Mouse (Mus musculus) limb, embryonic 11.5 days (tissue): ENCODE measurements at regions not wholly inside any gene's neighbourhood (a gene's known extent, or its start where the extent isn't known, plus 50 kb on each side); places are given as distances from the start of the nearest gene placed in this dataset.
A peak's percentile ranks its signal among the peaks of the same experiment; 100 is the strongest.

Source experiments
- ATAC-seq: fragments of 200-750 bp; cut with Nextera tagmentation; 2 replicates; pipeline ENCODE4 v1.8.0; 2017; ENCODE audit warnings: low read depth; ENCODE audit not compliant: insufficient number of reproducible peaks, low FRiP score, low TSS enrichment
- DNase-seq: peaks from one replicate; pipeline ENCODE4 v3.0.0-alpha.2; 2015; ENCODE audit warnings: low spot score
- H3K27ac ChIP-seq: fragments of 300-500 bp; sonication (generic); replicated peaks from 2 replicates; pipeline ENCODE4 v1.5.1; 2014; ENCODE audit warnings: low read depth, mild to moderate bottlenecking, low read length
- H3K27me3 ChIP-seq: fragments of 300-500 bp; sonication (generic); 2 replicates; pipeline ENCODE4 v1.6.1; 2014; ENCODE audit warnings: mild to moderate bottlenecking, low read length, mixed read lengths; ENCODE audit not compliant: control insufficient read depth, insufficient read depth
- H3K36me3 ChIP-seq: fragments of 300-500 bp; sonication (generic); 2 replicates; pipeline ENCODE4 v1.6.1; 2014; ENCODE audit warnings: mild to moderate bottlenecking, low read length, moderate library complexity, mixed read lengths; ENCODE audit not compliant: control insufficient read depth, insufficient read depth
- H3K4me1 ChIP-seq: fragments of 300-500 bp; sonication (generic); 2 replicates; pipeline ENCODE4 v1.6.1; 2014; ENCODE audit warnings: low read length, mixed read lengths; ENCODE audit not compliant: control insufficient read depth, insufficient read depth
- H3K4me2 ChIP-seq: fragments of 300-500 bp; sonication (generic); 2 replicates; pipeline ENCODE4 v1.6.1; 2014; ENCODE audit warnings: low read depth, mild to moderate bottlenecking, moderate library complexity; ENCODE audit not compliant: severe bottlenecking
- H3K4me3 ChIP-seq: fragments of 300-500 bp; sonication (generic); 2 replicates; pipeline ENCODE4 v1.5.1; 2014; ENCODE audit warnings: low read depth, low read length
- H3K9ac ChIP-seq: fragments of 300-500 bp; sonication (generic); 2 replicates; pipeline ENCODE4 v1.6.1; 2014; ENCODE audit warnings: mild to moderate bottlenecking, low read length
- H3K9me3 ChIP-seq: fragments of 300-500 bp; sonication (generic); 2 replicates; pipeline ENCODE4 v1.6.1; 2016; ENCODE audit warnings: low read length; ENCODE audit not compliant: control insufficient read depth
- WGBS: fragments of 180-500 bp; shearing (Covaris S2); extraction: QIAGEN DNeasy Blood & Tissue Kit; methylation state at CpG from one replicate; pipeline ENCODE4 v1.1.7; 2014; 5-methylcytosine and 5-hydroxymethylcytosine counted together

- H3K4me1 ChIP-seq = peaks cover 4% of the 10 kb centered on the region; the same call in 1 of the 2 replicates
- no peak overlapping the region for H3K9ac ChIP-seq
- DNase-seq = peak; percentile 36
- H3K4me2 ChIP-seq = no peak overlapping the region
- H3K27ac ChIP-seq = no peak overlapping the region; the same call in 1 of the 2 replicates
- H3K36me3 ChIP-seq = no peaks in the 10 kb centered on the region
- WGBS = 10% methylated on average over 6 of the region's 6 CpGs
- H3K9me3 ChIP-seq = no peaks in the 10 kb centered on the region
- H3K4me3 ChIP-seq = no peak overlapping the region
- peak; percentile 74; the same call in 1 of the 2 replicates for ATAC-seq
- H3K27me3 ChIP-seq = no peaks in the 10 kb centered on the region
Measured at GRCm38 (mm10) chr6:66200136-66200790, 247.9 kb downstream of the 4930544G11Rik start.

- Histone ChIP-seq H3K36me3 (no peaks in the 10 kb centered on the region), H3K4me3 (no peak overlapping the region), H3K4me2 (no peak overlapping the region), H3K27ac (no peak overlapping the region), H3K4me1 (peaks cover 4% of the 10 kb centered on the region; the same call in 1 of the 2 replicates), H3K9ac (no peak overlapping the region), H3K27me3 (no peaks in the 10 kb centered on the region), H3K9me3 (no peaks in the 10 kb centered on the region)
- 38% methylated on average over 5 of the region's 5 CpGs for WGBS
- DNase-seq = peak; percentile 42
- peak; percentile 76; the same call in 1 of the 2 replicates for ATAC-seq
Measured at GRCm38 (mm10) chr6:66206197-66206925, 254.0 kb downstream of the 4930544G11Rik start.

- Histone ChIP-seq H3K9ac (no peak overlapping the region), H3K27ac (no peak overlapping the region), H3K4me2 (no peak overlapping the region), H3K36me3 (no peaks in the 10 kb centered on the region), H3K9me3 (no peaks in the 10 kb centered on the region), H3K4me1 (no peaks in the 10 kb centered on the region), H3K4me3 (no peak overlapping the region), H3K27me3 (no peaks in the 10 kb centered on the region)
- DNase-seq (no peak), ATAC-seq (no peak)
- WGBS = 61% methylated on average over 2 of the region's 2 CpGs
Measured at GRCm38 (mm10) chr6:66217543-66217942, 265.1 kb downstream of the 4930544G11Rik start.

GRCm38 (mm10) chr6:66224164-66224903 is 271.9 kb downstream of the 4930544G11Rik start:
- H3K9ac ChIP-seq = no peak overlapping the region
- no peaks in the 10 kb centered on the region for H3K9me3 ChIP-seq
- ATAC-seq = no peak
- no peaks in the 10 kb centered on the region for H3K27me3 ChIP-seq
- no peak overlapping the region for H3K27ac ChIP-seq
- H3K4me3 ChIP-seq = no peak overlapping the region
- H3K36me3 ChIP-seq = no peaks in the 10 kb centered on the region
- no peak overlapping the region for H3K4me2 ChIP-seq
- 78% methylated on average over 4 of the region's 4 CpGs for WGBS
- no peak for DNase-seq
- no peaks in the 10 kb centered on the region for H3K4me1 ChIP-seq

- ATAC-seq = no peak
- Histone ChIP-seq H3K27ac (no peak overlapping the region), H3K4me3 (no peak overlapping the region), H3K36me3 (no peaks in the 10 kb centered on the region), H3K9me3 (no peaks in the 10 kb centered on the region), H3K9ac (no peak overlapping the region), H3K4me2 (no peak overlapping the region), H3K4me1 (no peaks in the 10 kb centered on the region), H3K27me3 (no peaks in the 10 kb centered on the region)
- no peak for DNase-seq
- 61% methylated on average over 2 of the region's 2 CpGs for WGBS
Measured at GRCm38 (mm10) chr6:66236368-66236767, 284.0 kb downstream of the 4930544G11Rik start.

GRCm38 (mm10) chr6:66255378-66255777 is 279.8 kb upstream of the Mad2l1 start:
- 86% methylated on average over 4 of the region's 4 CpGs for WGBS
- Histone ChIP-seq H3K4me1 (no peaks in the 10 kb centered on the region), H3K36me3 (no peaks in the 10 kb centered on the region), H3K4me3 (no peak overlapping the region), H3K27ac (no peak overlapping the region), H3K9ac (no peak overlapping the region), H3K9me3 (no peaks in the 10 kb centered on the region), H3K27me3 (no peaks in the 10 kb centered on the region), H3K4me2 (no peak overlapping the region)
- no peak for DNase-seq
- ATAC-seq = no peak

GRCm38 (mm10) chr6:66263429-66263828 is 271.8 kb upstream of the Mad2l1 start:
- Histone ChIP-seq H3K4me2 (no peak overlapping the region), H3K4me1 (no peaks in the 10 kb centered on the region), H3K27me3 (no peaks in the 10 kb centered on the region), H3K36me3 (no peaks in the 10 kb centered on the region), H3K9ac (no peak overlapping the region), H3K4me3 (no peak overlapping the region), H3K27ac (no peak overlapping the region), H3K9me3 (no peaks in the 10 kb centered on the region)
- no peak for DNase-seq
- WGBS = 85% methylated on average over 3 of the region's 3 CpGs
- ATAC-seq = no peak

- Histone ChIP-seq H3K4me1 (no peaks in the 10 kb centered on the region), H3K27ac (no peak overlapping the region), H3K4me3 (no peak overlapping the region), H3K27me3 (no peaks in the 10 kb centered on the region), H3K36me3 (no peaks in the 10 kb centered on the region), H3K9ac (no peak overlapping the region), H3K4me2 (no peak overlapping the region), H3K9me3 (no peaks in the 10 kb centered on the region)
- WGBS = 76% methylated on average over 1 of the region's 1 CpGs
- ATAC-seq = no peak
- DNase-seq = no peak
Measured at GRCm38 (mm10) chr6:66263918-66264317, 271.3 kb upstream of the Mad2l1 start.
